Mouse (Mus musculus): ENCODE measurements around the gene Tulp3. TPM values are rescaled to one million over a fixed set of nuclear protein-coding genes. Genes with fewer than 3 reads are reported as not detected.

The Tulp3 gene
- polyA plus RNA-seq, 1 experiment = 27.8 TPM

- Histone ChIP-seq H3K4me1 (ENCODE audit: control insufficient read depth, insufficient read depth, low read length) (no peaks in the 10 kb centered on the region), H3K4me3 (ENCODE audit: insufficient read depth, low read length) (peak within 1 kb of the TSS; percentile 53), H3K27ac (ENCODE audit: insufficient read depth, low read length) (no peak within 1 kb of the TSS)
- TF ChIP-seq POLR2A (IDR thresholded peaks at IDR 0.05; ENCODE audit: extremely low read depth, insufficient read depth, low read length) = no peak
- no peak for TF ChIP-seq CTCF (IDR thresholded peaks at IDR 0.05; ENCODE audit: extremely low read depth, insufficient read depth, low read length)
Measured at GRCm38 (mm10) chr6:128362381-128363006, 6.8 kb upstream of the Tulp3 start, which contains the start of the genes Rhno1 and Foxm1. Gene Rhno1 (minus strand): TSS chr6:128362911. Gene Foxm1 (plus strand): TSS chr6:128362967.

GRCm38 (mm10) chr6:128361901-128362300 lies 6.2 kb upstream of the Tulp3 start:
- no peak overlapping the region for H3K27ac ChIP-seq (ENCODE audit: insufficient read depth, low read length)
- TF ChIP-seq CTCF (IDR thresholded peaks at IDR 0.05; ENCODE audit: extremely low read depth, insufficient read depth, low read length) (no peak), POLR2A (IDR thresholded peaks at IDR 0.05; ENCODE audit: extremely low read depth, insufficient read depth, low read length) (no peak)

GRCm38 (mm10) chr6:128358999-128359398 lies 3.3 kb upstream of the Tulp3 start:
- no peak overlapping the region for H3K27ac ChIP-seq (ENCODE audit: insufficient read depth, low read length)
- no peak overlapping the region for H3K4me3 ChIP-seq (ENCODE audit: insufficient read depth, low read length)
- TF ChIP-seq CTCF (IDR thresholded peaks at IDR 0.05; ENCODE audit: extremely low read depth, insufficient read depth, low read length) = peak; percentile 82
- TF ChIP-seq POLR2A (IDR thresholded peaks at IDR 0.05; ENCODE audit: extremely low read depth, insufficient read depth, low read length) = no peak
- H3K4me1 ChIP-seq (ENCODE audit: control insufficient read depth, insufficient read depth, low read length) = no peaks in the 10 kb centered on the region

More at GRCm38 (mm10) chr6:128361901-128362300, 6.2 kb upstream of the Tulp3 start:
- peak overlapping the region; percentile 53 for H3K4me3 ChIP-seq (ENCODE audit: insufficient read depth, low read length)
- no peaks in the 10 kb centered on the region for H3K4me1 ChIP-seq (ENCODE audit: control insufficient read depth, insufficient read depth, low read length)

- Histone ChIP-seq H3K4me3 (ENCODE audit: insufficient read depth, low read length) (peak overlapping the region; percentile 76), H3K4me1 (ENCODE audit: control insufficient read depth, insufficient read depth, low read length) (0 out of 2 replicates have a peak, but pooled peaks cover 2% of the 10 kb centered on the region), H3K27ac (ENCODE audit: insufficient read depth, low read length) (no peak overlapping the region)
- TF ChIP-seq POLR2A (IDR thresholded peaks at IDR 0.05; ENCODE audit: extremely low read depth, insufficient read depth, low read length) (no peak), CTCF (IDR thresholded peaks at IDR 0.05; ENCODE audit: extremely low read depth, insufficient read depth, low read length) (no peak)
Measured at GRCm38 (mm10) chr6:128355201-128355681, 410 bp downstream of the Tulp3 start.

- TF ChIP-seq POLR2A (IDR thresholded peaks at IDR 0.05; ENCODE audit: extremely low read depth, insufficient read depth, low read length) (no peak), CTCF (IDR thresholded peaks at IDR 0.05; ENCODE audit: extremely low read depth, insufficient read depth, low read length) (no peak)
- Histone ChIP-seq H3K27ac (ENCODE audit: insufficient read depth, low read length) (no peak overlapping the region), H3K4me3 (ENCODE audit: insufficient read depth, low read length) (peak overlapping the region; percentile 76; the same call in 1 of the 2 replicates), H3K4me1 (ENCODE audit: control insufficient read depth, insufficient read depth, low read length) (peaks cover 2% of the 10 kb centered on the region; the same call in 1 of the 2 replicates)
Measured at GRCm38 (mm10) chr6:128354140-128354539, 1.5 kb downstream of the Tulp3 start.

GRCm38 (mm10) chr6:128349711-128350110 lies 5.9 kb downstream of the Tulp3 start:
- TF ChIP-seq POLR2A (IDR thresholded peaks at IDR 0.05; ENCODE audit: extremely low read depth, insufficient read depth, low read length) (no peak), CTCF (IDR thresholded peaks at IDR 0.05; ENCODE audit: extremely low read depth, insufficient read depth, low read length) (no peak)
- Histone ChIP-seq H3K4me3 (ENCODE audit: insufficient read depth, low read length) (no peak overlapping the region), H3K27ac (ENCODE audit: insufficient read depth, low read length) (no peak overlapping the region), H3K4me1 (ENCODE audit: control insufficient read depth, insufficient read depth, low read length) (peaks cover 8% of the 10 kb centered on the region)

- H3K4me3 ChIP-seq (ENCODE audit: insufficient read depth, low read length) = no peak overlapping the region
- peaks cover 8% of the 10 kb centered on the region for H3K4me1 ChIP-seq (ENCODE audit: control insufficient read depth, insufficient read depth, low read length)
- peak overlapping the region; percentile 38; the same call in 1 of the 2 replicates for H3K27ac ChIP-seq (ENCODE audit: insufficient read depth, low read length)
- no peak for TF ChIP-seq POLR2A (IDR thresholded peaks at IDR 0.05; ENCODE audit: extremely low read depth, insufficient read depth, low read length)
- TF ChIP-seq CTCF (IDR thresholded peaks at IDR 0.05; ENCODE audit: extremely low read depth, insufficient read depth, low read length) = no peak
Measured at GRCm38 (mm10) chr6:128346782-128347181, 8.9 kb downstream of the Tulp3 start.

GRCm38 (mm10) chr6:128345623-128346022 lies 10.0 kb downstream of the Tulp3 start:
- no peak overlapping the region for H3K27ac ChIP-seq (ENCODE audit: insufficient read depth, low read length)
- no peak for TF ChIP-seq CTCF (IDR thresholded peaks at IDR 0.05; ENCODE audit: extremely low read depth, insufficient read depth, low read length)
- no peak for TF ChIP-seq POLR2A (IDR thresholded peaks at IDR 0.05; ENCODE audit: extremely low read depth, insufficient read depth, low read length)
- peaks cover 8% of the 10 kb centered on the region for H3K4me1 ChIP-seq (ENCODE audit: control insufficient read depth, insufficient read depth, low read length)
- H3K4me3 ChIP-seq (ENCODE audit: insufficient read depth, low read length) = no peak overlapping the region

GRCm38 (mm10) chr6:128341956-128342723 lies 13.5 kb downstream of the Tulp3 start:
- TF ChIP-seq CTCF (IDR thresholded peaks at IDR 0.05; ENCODE audit: extremely low read depth, insufficient read depth, low read length) (no peak), POLR2A (IDR thresholded peaks at IDR 0.05; ENCODE audit: extremely low read depth, insufficient read depth, low read length) (no peak)
- Histone ChIP-seq H3K4me1 (ENCODE audit: control insufficient read depth, insufficient read depth, low read length) (peaks cover 6% of the 10 kb centered on the region), H3K4me3 (ENCODE audit: insufficient read depth, low read length) (no peak overlapping the region)

More at GRCm38 (mm10) chr6:128341956-128342723, 13.5 kb downstream of the Tulp3 start:
- H3K27ac ChIP-seq (ENCODE audit: insufficient read depth, low read length) = no peak overlapping the region

Measured in cortical plate, adult 2 months (tissue).